Mouse (Mus musculus) cerebellum, adult 2 months (tissue): Measurements from ENCODE around the gene Zbtb17.

Experiments
- CTCF ChIP-seq: fragments of 200-500 bp; IDR thresholded peaks from 2 replicates; pipeline ENCODE4 v1.5.1; 2011; ENCODE audit warnings: low read depth, mild to moderate bottlenecking, control low read depth, low read length, moderate library complexity, borderline replicate concordance; ENCODE audit not compliant: insufficient read depth
- POLR2A ChIP-seq: fragments of 200-500 bp; IDR thresholded peaks from 2 replicates; pipeline ENCODE4 v1.6.1; 2011; ENCODE audit warnings: low read length, control low read depth, borderline replicate concordance; ENCODE audit not compliant: insufficient read depth

DNA sequence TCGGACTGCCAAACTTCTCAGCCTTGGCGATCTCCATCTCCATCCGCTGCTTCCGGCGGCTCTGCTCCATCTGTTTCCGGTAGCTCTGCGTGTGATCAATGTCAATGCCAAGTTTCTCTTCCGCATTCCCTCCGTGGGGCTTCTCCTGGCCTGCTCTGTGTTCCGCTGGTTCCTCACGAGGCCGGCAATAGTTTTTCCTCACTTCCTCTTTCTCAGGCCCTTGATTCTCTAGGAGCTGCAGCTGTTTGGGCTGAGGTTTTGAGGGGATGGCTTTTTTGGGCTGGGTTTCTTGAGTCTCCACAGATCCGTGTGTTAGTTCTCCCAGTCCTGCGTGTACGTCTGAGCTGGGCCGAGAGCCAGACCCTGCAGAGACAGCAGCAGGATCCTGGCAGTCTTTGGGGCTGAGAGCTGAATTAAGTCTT lies 33.2 kb downstream of the Zbtb17 start:
- TF ChIP-seq CTCF (no peak), POLR2A (no peak)
